Mouse (Mus musculus): ENCODE data around the gene Hoxd9.

- TF ChIP-seq CTCF (IDR thresholded peaks at IDR 0.05): no peak
- TF ChIP-seq POLR2A (IDR thresholded peaks at IDR 0.05; ENCODE audit: insufficient read depth, low read depth, low read length): no peak
- TF ChIP-seq EP300 (IDR thresholded peaks at IDR 0.05; ENCODE audit: insufficient read depth, low read depth, low read length): no peak
These were observed 21.0 kb upstream of the Hoxd9 start for GRCm38 (mm10) chr2:74676376-74677052.
